In the genomic region with DNA sequence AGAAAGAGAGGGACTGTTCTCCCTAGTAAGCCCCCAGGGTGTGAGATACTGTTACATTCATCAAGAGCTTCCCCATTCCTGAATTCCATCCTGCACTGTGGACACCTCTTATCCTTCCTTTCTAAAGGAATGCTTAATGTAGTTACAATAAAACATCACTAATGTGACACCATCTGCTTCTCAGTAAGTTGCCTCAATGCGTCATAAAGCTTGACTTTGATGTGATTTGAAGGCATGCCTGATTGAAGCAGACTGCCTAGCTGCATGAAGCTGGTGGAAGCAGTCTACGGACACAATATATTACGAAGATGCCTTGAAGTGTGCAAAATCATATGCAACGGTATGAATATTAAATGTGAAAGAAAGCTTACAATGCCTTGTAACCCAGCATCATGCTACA, we compare ENCODE assay signal across 26 mouse cellular contexts.
A peak's percentile ranks its signal among the peaks of the same experiment; 100 is the strongest.
DNase-seq lines count a peak whose midpoint lies in the region; ATAC-seq and TF ChIP-seq lines count a peak whose summit lies in the region.
"Had no signal": no experiment of that assay in that cellular context is flagged by ENCODE, and none has a peak within 500 bp of the region (broad histone marks: within the 10 kb centered on the region; RNA-seq: fewer than 3 reads in every experiment).

No protein-coding gene starts in this region.

- H3K27ac ChIP-seq in liver, embryonic 11.5 days (ENCODE audit: low read depth, low read length), result no peak overlapping the region
- no peak overlapping the region for H3K27ac ChIP-seq in liver, postnatal 0 days (ENCODE audit: low read depth)
- no peak overlapping the region for H3K27ac ChIP-seq in midbrain, postnatal 0 days (ENCODE audit: low read depth, low read length)
- no peak overlapping the region for H3K27ac ChIP-seq in midbrain, embryonic 13.5 days
- no peak overlapping the region for H3K27ac ChIP-seq in limb, embryonic 10.5 days
- H3K27ac ChIP-seq: embryonic facial prominence, embryonic 12.5 days; embryonic facial prominence, embryonic 15.5 days; forebrain, embryonic 15.5 days; heart, embryonic 15.5 days; hindbrain, embryonic 10.5 days; hindbrain, embryonic 13.5 days had no signal

- ATAC-seq in liver, embryonic 11.5 days (replicated peaks; ENCODE audit: low FRiP score), result no peak
- ATAC-seq in liver, postnatal 0 days, result no peak
- ATAC-seq in midbrain, postnatal 0 days (ENCODE audit: low FRiP score), result peak; percentile 23; the same call in 1 of the 2 replicates
- ATAC-seq in midbrain, embryonic 13.5 days, result no peak
- ATAC-seq: CD4-positive, CD25-positive, alpha-beta regulatory T cell, adult 4 months; forebrain, embryonic 15.5 days had no signal

- H3K36me3 ChIP-seq in liver, embryonic 11.5 days (ENCODE audit: control insufficient read depth, insufficient read depth, low read length), result no peaks in the 10 kb centered on the region
- no peaks in the 10 kb centered on the region for H3K36me3 ChIP-seq in liver, postnatal 0 days (replicated peaks; ENCODE audit: insufficient read depth, low read length)
- H3K36me3 ChIP-seq in midbrain, postnatal 0 days (ENCODE audit: insufficient read depth, low read length), result no peaks in the 10 kb centered on the region
- no peaks in the 10 kb centered on the region for H3K36me3 ChIP-seq in midbrain, embryonic 13.5 days
- no peaks in the 10 kb centered on the region for H3K36me3 ChIP-seq in limb, embryonic 10.5 days
- H3K36me3 ChIP-seq: embryonic facial prominence, embryonic 12.5 days; embryonic facial prominence, embryonic 15.5 days; forebrain, embryonic 15.5 days; heart, embryonic 12.5 days; heart, embryonic 15.5 days; hindbrain, embryonic 10.5 days; hindbrain, embryonic 13.5 days had no signal

- H3K4me3 ChIP-seq in liver, embryonic 11.5 days (ENCODE audit: low read depth, low read length), result no peak overlapping the region
- H3K4me3 ChIP-seq in liver, postnatal 0 days (ENCODE audit: low read depth, low read length), result no peak overlapping the region
- H3K4me3 ChIP-seq in midbrain, postnatal 0 days (ENCODE audit: low read depth, low read length), result no peak overlapping the region
- no peak overlapping the region for H3K4me3 ChIP-seq in midbrain, embryonic 13.5 days (replicated peaks)
- no peak overlapping the region for H3K4me3 ChIP-seq in limb, embryonic 10.5 days
- H3K4me3 ChIP-seq: embryonic facial prominence, embryonic 12.5 days; embryonic facial prominence, embryonic 15.5 days; forebrain, embryonic 15.5 days; heart, embryonic 12.5 days; heart, embryonic 15.5 days; hindbrain, embryonic 10.5 days; hindbrain, embryonic 13.5 days had no signal

- no peaks in the 10 kb centered on the region; the same call in 1 of the 2 replicates for H3K4me1 ChIP-seq in liver, embryonic 11.5 days (replicated peaks; ENCODE audit: control insufficient read depth, insufficient read depth, low read length)
- H3K4me1 ChIP-seq in liver, postnatal 0 days (ENCODE audit: insufficient read depth), result peaks cover 10% of the 10 kb centered on the region
- peaks cover 4% of the 10 kb centered on the region; the same call in 1 of the 2 replicates for H3K4me1 ChIP-seq in midbrain, postnatal 0 days (ENCODE audit: insufficient read depth, low read length)
- H3K4me1 ChIP-seq in midbrain, embryonic 13.5 days (replicated peaks), result peaks cover 7% of the 10 kb centered on the region
- H3K4me1 ChIP-seq in limb, embryonic 10.5 days, result peaks cover 35% of the 10 kb centered on the region

- H3K27me3 ChIP-seq in liver, embryonic 11.5 days (replicated peaks; ENCODE audit: control insufficient read depth, insufficient read depth, low read length), result no peaks in the 10 kb centered on the region
- H3K27me3 ChIP-seq in liver, postnatal 0 days (ENCODE audit: insufficient read depth, low read length), result no peaks in the 10 kb centered on the region
- H3K27me3 ChIP-seq in midbrain, postnatal 0 days (ENCODE audit: insufficient read depth, low read length), result no peaks in the 10 kb centered on the region
- peaks cover 27% of the 10 kb centered on the region for H3K27me3 ChIP-seq in midbrain, embryonic 13.5 days
- H3K27me3 ChIP-seq in limb, embryonic 10.5 days (ENCODE audit: low read depth, poor library complexity, severe bottlenecking), result peaks cover 36% of the 10 kb centered on the region
- H3K27me3 ChIP-seq: embryonic facial prominence, embryonic 12.5 days; embryonic facial prominence, embryonic 15.5 days; forebrain, embryonic 15.5 days; heart, embryonic 12.5 days; heart, embryonic 15.5 days; hindbrain, embryonic 13.5 days had no signal

- no peak overlapping the region for H3K9ac ChIP-seq in liver, embryonic 11.5 days (ENCODE audit: low read depth, low read length)
- H3K9ac ChIP-seq in liver, postnatal 0 days (replicated peaks), result no peak overlapping the region
- no peak overlapping the region for H3K9ac ChIP-seq in midbrain, postnatal 0 days (replicated peaks; ENCODE audit: low read length, poor library complexity, severe bottlenecking)
- H3K9ac ChIP-seq in midbrain, embryonic 13.5 days (replicated peaks), result no peak overlapping the region
- H3K9ac ChIP-seq: embryonic facial prominence, embryonic 12.5 days; embryonic facial prominence, embryonic 15.5 days; forebrain, embryonic 15.5 days; heart, embryonic 12.5 days; heart, embryonic 15.5 days; hindbrain, embryonic 13.5 days had no signal

- peak; percentile 3 for DNase-seq in liver, embryonic 11.5 days (ENCODE audit: low spot score)
- DNase-seq in liver, postnatal 0 days, result no peak
- peak; percentile 47 for DNase-seq in midbrain, postnatal 0 days (ENCODE audit: low spot score)
- peak; percentile 25 for DNase-seq in limb, embryonic 10.5 days (ENCODE audit: low spot score)
- DNase-seq in retina, embryonic 14.5 days (ENCODE audit: low spot score), result peak; percentile 43
- DNase-seq in cerebellum, postnatal 4 days (ENCODE audit: low spot score in 2 of 2), result no peak
- DNase-seq in thymus, postnatal 0 days (ENCODE audit: low spot score), result no peak
- DNase-seq: adrenal gland, adult 2 months; adrenal gland, postnatal 14 days; cerebellum, adult 11-12 months; cerebellum, adult 8-10 months; cerebellum, postnatal 10 days; cerebellum, postnatal 36 days; gastrocnemius, postnatal 10 days; gastrocnemius, postnatal 36 days; heart, postnatal 10 days; heart, postnatal 36 days had no signal

- no peak overlapping the region for H3K4me2 ChIP-seq in liver, embryonic 11.5 days
- no peak overlapping the region for H3K4me2 ChIP-seq in liver, postnatal 0 days (ENCODE audit: low read depth, low read length)
- H3K4me2 ChIP-seq in midbrain, postnatal 0 days (ENCODE audit: low read depth, low read length, poor library complexity, severe bottlenecking), result no peak overlapping the region
- H3K4me2 ChIP-seq in midbrain, embryonic 13.5 days (replicated peaks), result no peak overlapping the region
- H3K4me2 ChIP-seq: embryonic facial prominence, embryonic 12.5 days; embryonic facial prominence, embryonic 15.5 days; forebrain, embryonic 15.5 days; heart, embryonic 12.5 days; heart, embryonic 15.5 days; hindbrain, embryonic 13.5 days had no signal

- no peaks in the 10 kb centered on the region for H3K9me3 ChIP-seq in liver, embryonic 11.5 days (ENCODE audit: control insufficient read depth, low read length)
- no peaks in the 10 kb centered on the region for H3K9me3 ChIP-seq in liver, postnatal 0 days (ENCODE audit: low read length)
- no peaks in the 10 kb centered on the region for H3K9me3 ChIP-seq in midbrain, postnatal 0 days (ENCODE audit: low read length)
- H3K9me3 ChIP-seq in midbrain, embryonic 13.5 days, result no peaks in the 10 kb centered on the region
- no peaks in the 10 kb centered on the region for H3K9me3 ChIP-seq in limb, embryonic 10.5 days (replicated peaks)
- H3K9me3 ChIP-seq: embryonic facial prominence, embryonic 12.5 days; embryonic facial prominence, embryonic 15.5 days; forebrain, embryonic 15.5 days; heart, embryonic 12.5 days; heart, embryonic 15.5 days; hindbrain, embryonic 10.5 days; hindbrain, embryonic 13.5 days had no signal

- no peak for TF ChIP-seq CTCF in liver, postnatal 0 days (IDR thresholded peaks at IDR 0.05; ENCODE audit: low read depth)
- TF ChIP-seq CTCF in midbrain, postnatal 0 days (IDR thresholded peaks at IDR 0.05), result no peak

- no peak for TF ChIP-seq EP300 in liver, postnatal 0 days (IDR thresholded peaks at IDR 0.05; ENCODE audit: low read depth)

- WGBS in liver, embryonic 11.5 days, result 87% methylated on average over 4 of the region's 4 CpGs
- WGBS in liver, postnatal 0 days (ENCODE audit: insufficient replicate concordance), result 88% methylated on average over 4 of the region's 4 CpGs
- WGBS in midbrain, postnatal 0 days, result 63% methylated on average over 4 of the region's 4 CpGs
- WGBS in midbrain, embryonic 13.5 days, result 77% methylated on average over 4 of the region's 4 CpGs
- WGBS in limb, embryonic 10.5 days, result 72% methylated on average over 4 of the region's 4 CpGs

Comparison
In these comparisons a context has a peak if more than half of its experiments do, and no peak if none do; other contexts are left out.
1. DNase-seq: peak in liver, embryonic 11.5 days (single experiment), midbrain, postnatal 0 days (single experiment), limb, embryonic 10.5 days (single experiment) and retina, embryonic 14.5 days (single experiment); none in liver, postnatal 0 days (single experiment), cerebellum, postnatal 4 days (0 of 2) and thymus, postnatal 0 days (single experiment).